Mouse (Mus musculus): ENCODE results near the gene Tctn3.

Tctn3 gene

DNA sequence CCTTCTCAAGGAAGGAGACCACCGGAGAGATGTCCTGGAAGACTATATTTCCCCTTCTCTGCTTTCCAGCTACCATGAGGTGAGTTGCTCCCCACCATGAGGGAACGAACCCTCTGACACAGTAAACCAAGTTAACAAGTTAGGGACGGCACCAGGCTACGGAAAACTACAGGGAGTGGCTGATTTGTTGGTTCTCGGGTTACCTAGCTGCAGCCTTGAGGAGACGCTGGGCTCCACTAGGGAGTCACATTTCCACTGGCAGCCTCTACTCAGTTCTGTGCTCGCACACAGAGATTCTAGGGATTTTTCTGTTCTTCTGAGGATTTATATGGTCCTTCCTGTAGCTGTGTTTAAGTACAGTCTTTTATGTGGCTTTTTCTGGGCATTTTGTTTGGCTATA, 56.0 kb downstream of the Tctn3 start:
- DNase-seq (ENCODE audit: low spot score in 2 of 2): no peak

DNA sequence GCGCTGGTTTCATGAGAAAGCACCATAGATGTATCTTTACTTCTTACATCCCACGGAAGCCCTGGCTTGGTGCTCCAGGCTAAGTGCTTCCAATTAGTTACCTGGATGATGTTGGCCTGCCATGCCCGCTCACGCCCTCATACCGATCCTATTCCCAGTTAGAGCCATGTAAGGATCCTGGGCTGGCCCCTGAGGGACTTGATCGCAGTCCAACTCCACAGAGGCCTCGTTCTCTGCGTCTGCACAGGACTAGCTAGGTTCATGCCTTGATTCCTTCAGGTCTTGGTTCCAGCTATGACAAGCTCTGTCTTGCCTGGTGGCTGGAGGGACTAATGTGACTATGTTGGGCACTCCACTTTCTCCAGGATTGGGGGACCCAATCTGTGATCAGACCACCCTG, 56.9 kb downstream of the Tctn3 start:
- no peak for DNase-seq (ENCODE audit: low spot score in 2 of 2)

DNA sequence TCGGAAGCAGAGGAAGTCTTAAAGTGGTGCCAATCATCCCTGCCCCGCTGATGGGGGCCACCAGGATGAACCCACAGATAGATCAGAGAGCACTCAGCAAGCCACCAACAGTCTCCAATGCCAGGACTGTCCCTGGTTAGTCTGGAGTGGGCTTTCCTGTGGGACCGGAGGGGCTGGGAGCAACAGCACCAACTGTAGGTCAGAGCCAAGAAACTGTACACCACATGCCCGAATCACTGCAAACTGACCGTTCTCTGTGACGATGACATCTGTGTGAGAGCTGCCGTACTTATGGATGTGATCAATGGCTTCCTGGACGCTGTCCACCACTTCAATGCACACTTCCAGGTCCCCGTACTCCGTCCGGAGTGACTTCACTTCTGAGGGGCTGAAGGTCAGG, 57.7 kb downstream of the Tctn3 start:
- DNase-seq (ENCODE audit: low spot score in 2 of 2): no peak

DNA sequence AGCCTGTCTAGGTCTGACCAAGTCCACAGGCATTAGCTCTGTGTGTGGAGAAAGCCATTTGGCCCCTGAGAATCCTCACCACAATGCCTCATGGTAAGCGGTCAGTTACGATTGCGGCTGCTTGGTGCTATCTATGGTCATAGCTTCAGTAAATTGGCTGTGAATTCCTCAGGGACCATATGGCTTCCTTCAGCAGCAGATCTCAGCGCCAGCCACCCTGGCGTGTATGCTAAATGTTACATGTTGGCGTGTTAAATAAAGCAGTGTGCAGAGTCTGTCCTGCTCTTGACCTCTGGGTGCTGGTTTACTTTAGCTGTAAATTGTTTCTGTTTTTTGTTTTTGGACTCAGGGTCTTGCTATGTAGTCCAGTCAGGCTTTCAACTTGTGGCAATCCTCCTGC, 58.2 kb downstream of the Tctn3 start:
- DNase-seq (ENCODE audit: low spot score in 2 of 2): no peak

DNA sequence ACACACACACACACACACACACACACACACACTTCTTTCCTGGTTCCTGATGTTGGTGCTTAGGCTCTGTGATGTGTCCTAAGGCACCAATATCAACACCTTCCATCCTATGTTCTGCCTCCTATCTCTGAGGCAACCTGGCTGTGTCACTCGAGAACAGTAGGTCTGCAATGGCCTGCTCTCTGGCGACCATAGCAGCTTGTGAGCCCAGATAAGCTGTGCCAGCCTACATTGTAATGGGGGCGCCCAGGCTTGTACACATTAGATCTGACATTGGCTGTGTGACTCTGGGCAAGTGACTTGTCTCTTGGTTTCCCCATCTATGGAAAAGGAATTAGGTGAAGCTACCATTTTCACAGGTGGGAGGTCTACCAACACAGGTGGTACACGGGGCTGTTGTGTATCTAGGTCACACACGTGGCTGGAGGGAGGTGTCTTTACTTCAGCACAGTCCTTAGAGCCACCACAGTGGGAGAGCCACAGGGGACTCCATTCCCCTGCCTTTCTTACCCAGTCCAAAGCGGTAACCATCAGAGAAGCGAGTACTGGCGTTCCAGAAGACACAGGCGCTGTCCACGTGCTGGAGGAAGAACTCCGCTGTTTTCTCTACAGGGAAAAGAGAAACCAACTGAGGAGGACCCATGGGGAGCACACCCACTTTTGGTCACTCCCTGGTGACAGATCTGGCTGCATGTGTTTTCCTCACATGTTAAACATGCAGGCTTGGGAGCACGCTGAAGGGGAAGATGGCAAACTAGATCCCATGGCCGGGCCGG, 58.8 kb downstream of the Tctn3 start:
- no peak for DNase-seq (ENCODE audit: low spot score in 2 of 2)

DNA sequence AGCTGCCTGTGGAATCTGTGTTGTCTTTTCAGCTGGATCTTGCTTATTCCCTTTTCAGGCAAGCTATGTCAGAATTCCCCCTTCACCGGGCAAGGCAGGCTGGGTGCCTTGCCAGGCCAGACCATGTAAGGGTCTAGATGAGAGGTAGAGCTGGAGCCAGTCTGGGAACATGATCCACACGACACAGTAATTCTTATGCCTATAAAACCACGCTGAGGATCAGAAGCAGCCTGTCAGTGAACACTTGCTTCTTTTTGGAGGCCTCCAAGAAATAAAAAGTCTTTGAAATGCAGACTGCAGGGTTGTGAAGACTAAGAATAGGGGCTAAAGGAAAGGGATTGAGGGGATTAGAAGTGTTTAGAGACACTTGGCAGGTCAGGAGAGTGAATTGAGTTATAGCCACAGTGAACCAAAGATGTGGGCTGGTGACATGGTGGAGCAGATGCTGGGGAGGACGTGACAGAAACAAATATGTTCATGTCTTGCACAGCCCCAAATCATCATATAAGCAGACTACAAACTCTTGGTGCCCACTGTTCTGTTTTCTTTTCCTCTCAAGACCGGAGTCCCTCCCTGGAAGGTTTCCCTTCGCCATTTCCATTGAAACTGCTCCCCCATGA, 62.4 kb downstream of the Tctn3 start:
- no peak for DNase-seq (ENCODE audit: low spot score in 2 of 2)

DNA sequence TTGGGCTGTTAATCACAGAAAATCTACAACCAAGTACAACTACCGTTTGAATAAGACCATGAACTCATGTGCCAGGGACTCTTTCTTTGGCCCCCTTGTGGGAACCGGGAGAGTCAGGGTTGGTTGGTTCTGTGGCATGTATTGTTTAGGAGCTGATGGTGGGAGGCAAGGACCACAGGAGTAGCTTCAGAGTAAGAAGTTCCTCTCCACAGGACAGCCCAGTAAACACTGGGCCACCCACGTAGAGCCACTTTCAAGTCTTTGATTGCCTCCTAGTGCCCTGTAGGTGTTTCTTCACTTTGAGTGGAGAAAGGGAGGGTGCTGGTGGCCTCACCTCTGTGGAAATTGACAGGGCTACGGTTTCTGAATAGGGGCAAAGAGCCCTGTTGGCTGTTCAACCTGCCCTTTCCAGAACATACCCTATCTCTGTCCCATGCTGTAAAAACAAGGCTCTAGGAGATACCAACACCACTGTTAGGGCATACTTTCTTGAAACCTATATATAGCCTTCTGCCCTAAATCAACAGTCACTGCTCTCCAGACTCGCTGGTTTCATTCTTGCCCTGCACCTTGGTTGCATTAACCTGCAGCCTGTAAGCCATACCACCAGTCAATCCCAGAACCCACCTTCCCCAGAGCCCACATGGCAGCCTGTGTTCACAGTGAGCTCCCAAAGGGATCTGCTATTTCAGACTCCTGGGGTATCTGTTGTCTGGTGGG, 63.1 kb downstream of the Tctn3 start:
- DNase-seq (ENCODE audit: low spot score in 2 of 2): no peak

DNA sequence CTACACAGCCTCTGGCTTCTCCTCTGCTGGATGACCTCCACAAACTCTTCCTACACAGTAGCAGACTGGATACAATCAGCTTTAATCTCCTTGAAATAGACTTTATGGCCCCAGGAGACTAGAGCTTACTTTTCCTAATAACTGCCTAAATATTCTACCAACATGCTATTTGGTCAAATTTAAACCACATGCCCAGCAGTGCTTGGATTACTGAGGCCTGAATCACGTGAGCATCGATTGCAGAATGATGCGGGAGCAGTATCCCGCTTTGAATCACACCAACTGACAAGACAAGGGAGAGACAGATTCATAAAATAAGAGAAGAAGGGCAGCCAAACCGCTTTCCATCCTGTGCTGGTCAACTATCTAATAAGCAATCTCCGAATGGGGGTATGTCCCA, 63.6 kb downstream of the Tctn3 start:
- no peak for DNase-seq (ENCODE audit: low spot score in 2 of 2)
